Mouse (Mus musculus): ENCODE results near the gene Pctp. TPM values are rescaled to one million over a fixed set of nuclear protein-coding genes. Genes with fewer than 3 reads are reported as not detected.
A peak's percentile ranks its signal among the peaks of the same experiment; 100 is the strongest.

Pctp gene
- under 1 TPM; 0.42 to 0.79 TPM for total RNA-seq (2021)
- long read RNA-seq, experiment 1, partial matches to known transcripts = 0 of 1 reads
- long read RNA-seq, experiment 1, other reads (novel, unspliced or antisense) = 0 of 1 reads
- long read RNA-seq, experiment 2 = 0 reads

GRCm38 (mm10) chr11:90002231-90002986, at the start of gene Pctp:
Gene Pctp, minus strand, starts transcription at chr11:90002894.
- DNase-seq (ENCODE audit: low spot score in 2 of 2) = peak; percentile 28 to 49
- intact Hi-C loops (cut with DNase I) = loop anchor here (10.0 kb wide), 1 partner anchor 632 kb away; the partner anchor contains the start of genes Cox11 and Stxbp4

GRCm38 (mm10) chr11:90050016-90050415, 47.3 kb upstream of the Pctp start:
- DNase-seq (ENCODE audit: low spot score in 2 of 2) = no peak
- intact Hi-C loops (cut with DNase I) = no loop called here

- DNase-seq (ENCODE audit: low spot score in 2 of 2) = no peak
- intact Hi-C loops (cut with DNase I) = no loop called here
These were observed 44.6 kb upstream of the Pctp start for GRCm38 (mm10) chr11:90047271-90047670.

- DNase-seq (ENCODE audit: low spot score in 2 of 2) = no peak
- intact Hi-C loops (cut with DNase I) = no loop called here
These were observed 43.5 kb upstream of the Pctp start for GRCm38 (mm10) chr11:90046211-90046610.

- intact Hi-C loops (cut with DNase I) = no loop called here
- no peak for DNase-seq (ENCODE audit: low spot score in 2 of 2)
These were observed 41.8 kb upstream of the Pctp start for GRCm38 (mm10) chr11:90044459-90044858.

- intact Hi-C loops (cut with DNase I) = no loop called here
These were observed 35.3 kb upstream of the Pctp start for GRCm38 (mm10) chr11:90038022-90038421.

GRCm38 (mm10) chr11:90036416-90036815, 33.7 kb upstream of the Pctp start:
- no peak for DNase-seq (ENCODE audit: low spot score in 2 of 2)
- intact Hi-C loops (cut with DNase I) = no loop called here

More at GRCm38 (mm10) chr11:90038022-90038421, 35.3 kb upstream of the Pctp start:
- DNase-seq (ENCODE audit: low spot score in 2 of 2) = peak; percentile 30 to 41

GRCm38 (mm10) chr11:90035532-90035931, 32.8 kb upstream of the Pctp start:
- DNase-seq (ENCODE audit: low spot score in 2 of 2) = no peak
- intact Hi-C loops (cut with DNase I) = no loop called here

GRCm38 (mm10) chr11:90034646-90035045, 32.0 kb upstream of the Pctp start:
- no peak for DNase-seq (ENCODE audit: low spot score in 2 of 2)
- intact Hi-C loops (cut with DNase I) = loop anchor here (5.0 kb wide), 1 partner anchor 133 kb away; no protein-coding TSS in a partner anchor

- intact Hi-C loops (cut with DNase I) = loop anchor here (5.0 kb wide), 1 partner anchor 134 kb away; no protein-coding TSS in a partner anchor
- DNase-seq (ENCODE audit: low spot score in 2 of 2) = no peak
These were observed 30.7 kb upstream of the Pctp start for GRCm38 (mm10) chr11:90033442-90033841.

GRCm38 (mm10) chr11:90032807-90033206, 30.1 kb upstream of the Pctp start:
- no peak for DNase-seq (ENCODE audit: low spot score in 2 of 2)
- intact Hi-C loops (cut with DNase I) = loop anchor here (5.0 kb wide), 1 partner anchor 134 kb away; no protein-coding TSS in a partner anchor

GRCm38 (mm10) chr11:90031076-90031475, 28.4 kb upstream of the Pctp start:
- intact Hi-C loops (cut with DNase I) = loop anchor here (5.0 kb wide), 1 partner anchor 136 kb away; no protein-coding TSS in a partner anchor
- DNase-seq (ENCODE audit: low spot score in 2 of 2) = no peak

GRCm38 (mm10) chr11:90030557-90030956, 27.9 kb upstream of the Pctp start:
- intact Hi-C loops (cut with DNase I) = loop anchor here (5.0 kb wide), 1 partner anchor 137 kb away; no protein-coding TSS in a partner anchor
- DNase-seq (ENCODE audit: low spot score in 2 of 2) = peak; percentile 40 to 60

GRCm38 (mm10) chr11:90029841-90030398, 27.2 kb upstream of the Pctp start, which contains the start of gene Tmem100:
Gene Tmem100, plus strand, starts transcription at chr11:90030348.
- DNase-seq (ENCODE audit: low spot score in 2 of 2) = no peak

GRCm38 (mm10) chr11:90029354-90029753, 26.7 kb upstream of the Pctp start:
- intact Hi-C loops (cut with DNase I) = no loop called here
- peak; percentile 33 to 58 for DNase-seq (ENCODE audit: low spot score in 2 of 2)

More at GRCm38 (mm10) chr11:90029841-90030398, 27.2 kb upstream of the Pctp start, which contains the start of gene Tmem100:
- intact Hi-C loops (cut with DNase I) = loop anchor here (5.0 kb wide), 1 partner anchor 137 kb away; no protein-coding TSS in a partner anchor

- no peak for DNase-seq (ENCODE audit: low spot score in 2 of 2)
- intact Hi-C loops (cut with DNase I) = no loop called here
These were observed 26.1 kb upstream of the Pctp start for GRCm38 (mm10) chr11:90028746-90029145.

- no peak for DNase-seq (ENCODE audit: low spot score in 2 of 2)
- intact Hi-C loops (cut with DNase I) = no loop called here
These were observed 24.5 kb upstream of the Pctp start for GRCm38 (mm10) chr11:90027216-90027615.

- intact Hi-C loops (cut with DNase I) = no loop called here
These were observed 24.1 kb upstream of the Pctp start for GRCm38 (mm10) chr11:90026802-90027174.

GRCm38 (mm10) chr11:90025891-90026801, 23.5 kb upstream of the Pctp start:
- intact Hi-C loops (cut with DNase I) = no loop called here
- DNase-seq (ENCODE audit: low spot score in 2 of 2) = no peak

More at GRCm38 (mm10) chr11:90026802-90027174, 24.1 kb upstream of the Pctp start:
- no peak for DNase-seq (ENCODE audit: low spot score in 2 of 2)
